Mouse (Mus musculus) liver, postnatal 0 days (tissue): Measurements from ENCODE around the gene Fosl1. TPM values are rescaled to one million over a fixed set of nuclear protein-coding genes. Genes with fewer than 3 reads are reported as not detected.

ENCODE experiments used
- ATAC-seq: fragments of 200-750 bp; cut with Nextera tagmentation; 2 replicates; pipeline ENCODE4 v1.8.0; 2017; ENCODE audit warnings: mild to moderate bottlenecking, moderate library complexity
- DNase-seq: peaks from one replicate; pipeline ENCODE4 v3.0.0-alpha.2; 2016
- H3K27ac ChIP-seq: fragments of 300-500 bp; sonication (generic); 2 replicates; pipeline ENCODE4 v1.5.1; 2014; ENCODE audit warnings: antibody characterized with exemption, moderate library complexity, mild to moderate bottlenecking, low read depth
- H3K27me3 ChIP-seq: fragments of 300-500 bp; sonication (generic); 2 replicates; pipeline ENCODE4 v1.6.1; 2014; ENCODE audit warnings: low read length, control low read depth, mixed read lengths; ENCODE audit not compliant: insufficient read depth
- H3K36me3 ChIP-seq: fragments of 300-500 bp; sonication (generic); replicated peaks from 2 replicates; pipeline ENCODE4 v1.6.1; 2014; ENCODE audit warnings: mild to moderate bottlenecking, control low read depth, low read length, moderate library complexity, mixed read lengths; ENCODE audit not compliant: insufficient read depth
- H3K4me1 ChIP-seq: fragments of 300-500 bp; sonication (generic); 2 replicates; pipeline ENCODE4 v1.6.1; 2014; ENCODE audit warnings: antibody characterized with exemption, mild to moderate bottlenecking, control low read depth; ENCODE audit not compliant: insufficient read depth
- H3K4me2 ChIP-seq: fragments of 300-500 bp; sonication (generic); 2 replicates; pipeline ENCODE4 v1.6.1; 2014; ENCODE audit warnings: low read depth, mild to moderate bottlenecking, low read length, moderate library complexity, mixed read lengths
- H3K4me3 ChIP-seq: fragments of 300-500 bp; sonication (generic); 2 replicates; pipeline ENCODE4 v1.5.1; 2014; ENCODE audit warnings: low read depth, low read length
- H3K9ac ChIP-seq: fragments of 300-500 bp; sonication (generic); replicated peaks from 2 replicates; pipeline ENCODE4 v1.6.1; 2014; ENCODE audit warnings: mild to moderate bottlenecking, moderate library complexity
- H3K9me3 ChIP-seq: fragments of 300-500 bp; sonication (generic); 2 replicates; pipeline ENCODE4 v1.6.1; 2016; ENCODE audit warnings: mild to moderate bottlenecking, control low read depth, low read length, mixed read lengths
- CTCF ChIP-seq: sonication (generic); IDR thresholded peaks from 2 replicates; pipeline ENCODE4 v1.5.1; 2016; ENCODE audit warnings: antibody characterized with exemption, low read depth
- EP300 ChIP-seq: IDR thresholded peaks from 2 replicates; pipeline ENCODE4 v1.6.1; 2016; ENCODE audit warnings: antibody characterized with exemption, low read depth, mild to moderate bottlenecking
- WGBS: fragments of 180-500 bp; shearing (Covaris S2); extraction: QIAGEN DNeasy Blood & Tissue Kit; methylation state at CpG from one replicate; pipeline ENCODE4 v1.1.7; 2014; ENCODE audit not compliant: insufficient replicate concordance; 5-methylcytosine and 5-hydroxymethylcytosine counted together
- polyA plus RNA-seq: library from polyadenylated mRNA; unstranded; fragments of >200 nt; fragmentation: Nextera tagmentation; extraction: Ambion mirVana; gene quantifications from 2 replicates; pipeline ENCODE4 v1.2.1, GENCODE M21; 2015

Gene Fosl1
- polyA plus RNA-seq, 1 experiment from 2014 or later: not detected

DNA sequence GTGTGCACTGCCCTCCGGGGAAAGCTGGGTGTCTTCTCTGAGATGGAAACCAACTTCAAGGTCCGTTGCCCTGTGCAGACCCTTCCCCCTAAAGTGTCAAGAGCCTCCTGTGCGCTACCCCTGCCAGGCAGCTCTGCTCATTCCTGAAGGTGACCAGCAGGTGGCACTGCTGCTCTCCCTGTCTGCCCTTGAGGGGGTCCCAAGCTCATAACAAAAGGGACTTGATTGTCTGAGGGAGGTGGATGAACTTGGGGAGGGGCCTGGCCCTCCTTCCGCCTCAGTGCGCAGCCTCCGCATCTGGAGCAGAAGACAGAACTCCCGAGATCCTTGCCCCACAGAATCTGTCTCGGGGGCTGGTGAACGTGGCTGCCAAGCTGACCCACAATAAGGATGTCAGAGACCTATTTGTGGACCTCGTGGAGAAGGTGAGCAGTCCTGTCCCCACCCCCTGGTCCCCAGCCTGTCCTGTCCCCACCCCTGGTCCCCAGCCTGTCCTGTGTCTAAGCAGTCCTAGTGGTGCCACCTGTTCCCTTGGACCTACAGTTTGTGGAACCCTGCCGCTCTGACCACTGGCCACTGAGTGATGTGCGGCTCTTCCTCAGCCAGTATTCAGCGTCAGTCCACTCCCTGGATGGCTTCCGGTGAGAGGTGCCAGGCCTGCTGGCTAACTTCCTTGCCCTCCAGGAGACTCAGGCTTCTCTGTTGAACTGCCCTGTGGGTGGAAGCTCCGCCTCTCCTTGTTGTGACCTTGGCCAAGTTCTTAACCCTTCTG is 16.6 kb downstream of the Fosl1 start:
- Histone ChIP-seq H3K27me3 (no peaks in the 10 kb centered on the region), H3K4me3 (no peak overlapping the region), H3K36me3 (peaks cover 37% of the 10 kb centered on the region), H3K9ac (no peak overlapping the region), H3K27ac (no peak overlapping the region), H3K4me2 (no peak overlapping the region), H3K9me3 (no peaks in the 10 kb centered on the region), H3K4me1 (peaks cover 12% of the 10 kb centered on the region)
- TF ChIP-seq EP300 (no peak), CTCF (peak; percentile 87)
- 69% methylated on average over 15 of the region's 15 CpGs for WGBS
- ATAC-seq (no peak), DNase-seq (peak; percentile 59)

DNA sequence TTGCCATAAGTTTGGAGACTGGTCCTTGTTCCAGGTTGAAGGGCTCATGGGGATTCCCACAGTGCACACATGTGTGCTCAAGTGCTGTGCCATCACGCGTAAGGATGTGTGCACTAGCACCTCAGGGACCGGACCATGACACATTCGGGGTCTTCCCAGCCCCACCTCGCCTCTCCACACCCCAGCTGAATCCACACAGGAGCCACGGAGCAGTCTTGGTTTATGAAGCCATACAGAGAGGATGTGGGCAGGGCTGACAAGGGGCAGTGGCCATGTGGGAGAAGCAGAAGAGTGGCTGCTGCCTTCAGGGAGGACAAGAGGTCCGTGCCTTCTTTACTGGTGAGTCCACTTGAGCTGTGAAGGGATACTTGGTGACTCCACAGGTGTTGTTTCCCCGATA is 17.7 kb downstream of the Fosl1 start:
- DNase-seq: no peak
- Histone ChIP-seq H3K27me3 (no peaks in the 10 kb centered on the region), H3K36me3 (peaks cover 37% of the 10 kb centered on the region), H3K27ac (no peak overlapping the region), H3K9ac (no peak overlapping the region), H3K4me2 (no peak overlapping the region), H3K4me1 (peaks cover 9% of the 10 kb centered on the region), H3K4me3 (no peak overlapping the region), H3K9me3 (no peaks in the 10 kb centered on the region)
- TF ChIP-seq EP300 (no peak), CTCF (no peak)
- no peak for ATAC-seq
- 83% methylated on average over 8 of the region's 8 CpGs for WGBS

DNA sequence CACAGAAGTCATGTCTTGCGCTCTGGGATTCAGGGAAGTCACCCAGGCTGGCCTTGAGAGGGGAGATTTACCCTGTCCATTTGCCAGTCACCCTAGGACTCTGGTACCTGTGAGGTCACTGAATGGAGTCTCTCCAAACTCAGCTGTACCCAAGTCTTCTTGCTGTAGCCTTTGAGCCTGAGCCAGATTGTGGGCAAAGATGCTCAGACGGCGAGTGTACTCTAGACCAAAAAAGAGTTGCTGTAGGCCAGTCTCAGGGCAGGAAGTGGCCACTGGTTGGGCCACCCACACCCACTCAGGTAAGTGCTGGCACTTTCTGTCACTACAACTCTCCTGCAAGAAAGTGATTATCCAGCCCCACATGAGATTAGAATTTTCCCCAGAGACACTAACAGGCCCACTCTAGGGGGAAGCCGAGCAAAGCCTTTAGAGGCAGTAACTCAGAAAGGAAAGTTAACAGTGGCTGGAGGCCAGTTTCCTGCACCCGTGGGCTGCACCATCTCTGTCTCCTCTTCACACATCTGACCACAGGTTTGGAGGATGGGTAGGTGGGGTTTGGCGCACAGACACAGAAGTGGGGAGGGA is 19.7 kb downstream of the Fosl1 start:
- H3K4me3 ChIP-seq: no peak overlapping the region
- H3K9ac ChIP-seq: no peak overlapping the region
- H3K27me3 ChIP-seq: no peaks in the 10 kb centered on the region
- no peak overlapping the region for H3K27ac ChIP-seq
- 70% methylated on average over 6 of the region's 6 CpGs for WGBS
- DNase-seq: no peak
- no peaks in the 10 kb centered on the region for H3K4me1 ChIP-seq
- H3K9me3 ChIP-seq: no peaks in the 10 kb centered on the region
- H3K4me2 ChIP-seq: no peak overlapping the region
- ATAC-seq: no peak
- H3K36me3 ChIP-seq: peaks cover 33% of the 10 kb centered on the region
- TF ChIP-seq EP300 (no peak), CTCF (no peak)

DNA sequence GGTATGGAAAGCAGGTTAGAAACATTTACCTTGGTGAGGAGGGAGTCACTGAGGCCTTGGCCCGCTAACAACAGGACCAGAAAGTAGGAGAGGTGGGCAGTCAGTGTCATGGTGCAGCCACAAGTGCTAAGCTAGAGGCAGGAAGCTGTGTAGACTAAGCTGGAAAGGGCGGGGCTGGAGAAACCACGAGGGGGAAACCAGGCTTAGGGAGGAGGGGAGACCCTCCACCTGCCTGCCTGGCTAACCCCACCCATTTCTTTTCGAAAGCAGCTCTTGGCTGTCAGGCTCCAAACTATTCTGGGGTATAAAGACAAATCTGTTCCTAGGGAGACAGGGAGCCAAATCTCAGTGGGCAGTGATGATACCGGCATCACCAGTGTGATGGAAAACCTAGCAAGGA is 21.0 kb downstream of the Fosl1 start, which contains the start of gene Ctsw:
Gene Ctsw, minus strand, starts transcription at position 134 of the 400 bp plus-strand sequence.
- WGBS: 39% methylated on average over 5 of the region's 5 CpGs
- no peak within 1 kb of the TSS for H3K4me3 ChIP-seq
- no peaks in the 10 kb centered on the region for H3K9me3 ChIP-seq
- H3K27ac ChIP-seq: no peak within 1 kb of the TSS
- TF ChIP-seq EP300 (no peak), CTCF (no peak)
- H3K27me3 ChIP-seq: no peaks in the 10 kb centered on the region
- ATAC-seq (no peak), DNase-seq (no peak)
- no peak within 1 kb of the TSS for H3K4me2 ChIP-seq
- peaks cover 25% of the 10 kb centered on the region for H3K36me3 ChIP-seq
- no peak within 1 kb of the TSS for H3K9ac ChIP-seq
- H3K4me1 ChIP-seq: no peaks in the 10 kb centered on the region

DNA sequence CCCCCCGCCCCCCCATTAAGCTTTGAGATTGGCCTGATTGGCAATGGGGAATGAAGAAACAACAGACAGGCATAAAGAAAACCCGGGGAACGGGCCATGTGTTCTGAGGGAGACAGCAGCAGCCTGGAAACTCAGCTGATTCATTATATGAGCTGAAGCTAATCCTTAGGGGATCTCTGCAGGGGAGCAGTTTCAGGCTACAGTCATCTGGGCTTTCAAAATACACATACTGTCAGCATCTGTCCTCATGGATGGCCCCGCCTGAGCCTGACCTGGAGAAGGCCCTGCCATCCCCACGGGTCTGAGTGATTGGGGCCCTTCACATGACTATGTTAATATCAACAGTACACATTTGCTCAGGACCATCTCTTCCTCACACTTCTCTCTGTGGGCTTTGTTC is 24.5 kb downstream of the Fosl1 start:
- WGBS: 60% methylated on average over 5 of the region's 5 CpGs
- no peak overlapping the region for H3K27ac ChIP-seq
- TF ChIP-seq EP300 (no peak), CTCF (no peak)
- H3K27me3 ChIP-seq: peaks cover 23% of the 10 kb centered on the region
- H3K4me1 ChIP-seq: 0 out of 2 replicates have a peak, but pooled peaks cover 3% of the 10 kb centered on the region
- H3K9ac ChIP-seq: no peak overlapping the region
- DNase-seq (no peak), ATAC-seq (no peak)
- no peaks in the 10 kb centered on the region for H3K9me3 ChIP-seq
- H3K4me3 ChIP-seq: no peak overlapping the region
- no peaks in the 10 kb centered on the region for H3K36me3 ChIP-seq
- H3K4me2 ChIP-seq: no peak overlapping the region

DNA sequence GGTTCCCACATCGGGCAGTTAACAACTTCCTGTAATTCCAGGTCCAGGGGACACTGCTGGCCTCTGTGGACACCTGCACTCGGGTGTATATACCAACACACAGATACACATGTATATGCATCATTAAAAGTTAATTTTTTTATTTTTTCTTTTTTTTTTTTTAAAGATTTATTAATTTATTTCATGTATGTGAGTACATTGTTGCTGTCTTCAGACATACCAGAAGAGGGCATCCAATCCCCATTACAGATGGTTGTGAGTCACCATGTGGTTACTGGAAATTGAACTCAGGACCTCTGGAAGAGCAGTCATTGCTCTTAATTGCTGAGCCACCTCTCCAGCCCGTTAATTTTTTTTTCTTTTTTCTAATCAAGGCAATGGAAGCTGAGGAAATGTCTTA is 25.5 kb downstream of the Fosl1 start:
- 70% methylated on average over 3 of the region's 3 CpGs for WGBS
- no peak overlapping the region for H3K4me3 ChIP-seq
- DNase-seq: no peak
- H3K36me3 ChIP-seq: no peaks in the 10 kb centered on the region
- H3K9me3 ChIP-seq: no peaks in the 10 kb centered on the region
- H3K27ac ChIP-seq: no peak overlapping the region
- 0 out of 2 replicates have a peak, but pooled peaks cover 3% of the 10 kb centered on the region for H3K4me1 ChIP-seq
- TF ChIP-seq EP300 (no peak), CTCF (peak; percentile 41)
- no peak for ATAC-seq
- peaks cover 23% of the 10 kb centered on the region for H3K27me3 ChIP-seq
- no peak overlapping the region for H3K9ac ChIP-seq
- H3K4me2 ChIP-seq: no peak overlapping the region
